25 mouse cellular contexts compared by ENCODE assay signal in the genomic region with DNA sequence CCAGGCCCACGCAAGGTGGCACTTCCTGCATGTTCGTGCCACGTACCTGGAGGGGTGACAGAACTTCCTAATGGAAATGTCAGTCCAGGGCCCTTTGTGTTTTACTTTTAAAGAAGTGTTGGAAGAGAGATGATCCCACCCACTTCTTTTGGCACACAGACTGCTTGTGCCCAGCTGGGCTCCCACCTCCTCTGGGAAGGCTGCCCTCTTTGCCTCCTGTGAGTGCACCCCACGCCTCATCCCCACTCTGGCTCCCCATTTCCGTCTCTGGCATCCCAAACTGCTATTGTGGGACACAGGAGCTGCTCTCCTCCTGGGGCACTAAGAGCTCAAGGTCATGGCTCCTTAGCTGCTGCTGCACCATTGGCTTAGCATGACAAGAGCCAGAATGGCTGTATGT.
DNase-seq lines count a peak whose midpoint lies in the region; TF ChIP-seq lines count a peak whose summit lies in the region.
"Had no signal": no experiment of that assay in that cellular context is flagged by ENCODE, and none has a peak within 500 bp of the region (broad histone marks: within the 10 kb centered on the region; RNA-seq: fewer than 3 reads in every experiment).

No protein-coding gene starts in this region.

- peak overlapping the region; percentile 29 for H3K27ac ChIP-seq in bone marrow, adult 2 months (ENCODE audit: control insufficient read depth, insufficient read depth, low read depth, low read length, poor library complexity)
- no peak overlapping the region for H3K27ac ChIP-seq in layer of hippocampus, adult 2 months
- H3K27ac ChIP-seq: embryonic facial prominence, embryonic 12.5 days; embryonic facial prominence, embryonic 15.5 days; heart, adult 2 months; heart, embryonic 10.5 days; heart, embryonic 13.5 days; hindbrain, embryonic 14.5 days; hindbrain, postnatal 0 days had no signal

- peaks cover 13% of the 10 kb centered on the region for H3K4me1 ChIP-seq in bone marrow, adult 2 months (ENCODE audit: control insufficient read depth, insufficient read depth, low read length)
- H3K4me1 ChIP-seq: embryonic facial prominence, embryonic 12.5 days had no signal

- TF ChIP-seq CTCF in bone marrow, adult 2 months (IDR thresholded peaks at IDR 0.05; ENCODE audit: control insufficient read depth, insufficient read depth, low read length) = no peak
- no peak for TF ChIP-seq CTCF in layer of hippocampus, adult 2 months (conservative IDR thresholded peaks at IDR 0.05)

- peak; percentile 43 for DNase-seq in layer of hippocampus, adult 11-12 months (ENCODE audit: low spot score)
- DNase-seq in layer of hippocampus, postnatal 25 days (ENCODE audit: extremely low spot score in 1 of 2, low spot score in 1 of 2) = no peak
- DNase-seq in layer of hippocampus, adult 2 months (ENCODE audit: low spot score in 2 of 2) = peak; percentile 39 to 52
- DNase-seq in layer of hippocampus, postnatal 36 days = peak; percentile 33 to 39
- DNase-seq in kidney, adult 9 months = no peak
- DNase-seq in thymus, postnatal 36 days = no peak
- DNase-seq: adrenal gland, adult 2 months; adrenal gland, postnatal 14 days; B cell, adult 2 months; cerebellum, adult 2 months; cerebellum, adult 9-11 months; cerebellum, postnatal 25 days; forebrain, postnatal 0 days; gastrocnemius, postnatal 10 days; gastrocnemius, postnatal 36 days; heart, adult 2 months; heart, postnatal 14 days; heart, postnatal 4 days had no signal

- no peak overlapping the region for H3K4me3 ChIP-seq in bone marrow, adult 2 months (replicated peaks; ENCODE audit: control insufficient read depth, low read depth, low read length)
- no peak overlapping the region for H3K4me3 ChIP-seq in layer of hippocampus, adult 2 months
- H3K4me3 ChIP-seq: embryonic facial prominence, embryonic 12.5 days; embryonic facial prominence, embryonic 15.5 days; heart, adult 2 months; heart, embryonic 10.5 days; heart, embryonic 13.5 days had no signal

- WGBS in bone marrow, adult 2 months = 73% methylated on average over 5 of the region's 5 CpGs

- no peak for TF ChIP-seq POLR2A in bone marrow, adult 2 months (IDR thresholded peaks at IDR 0.05; ENCODE audit: borderline replicate concordance, control insufficient read depth, low read depth, low read length)

Comparison
In these comparisons a context has a peak if more than half of its experiments do, and no peak if none do; other contexts are left out.
1. DNase-seq: peak in layer of hippocampus, adult 11-12 months (single experiment), layer of hippocampus, adult 2 months (2 of 2) and layer of hippocampus, postnatal 36 days (2 of 2); none in layer of hippocampus, postnatal 25 days (0 of 2), kidney, adult 9 months (single experiment) and thymus, postnatal 36 days (0 of 2).